Mouse (Mus musculus) lung, adult 2 months (tissue): ENCODE measurements around the gene Abcb8. TPM values are rescaled to one million over a fixed set of nuclear protein-coding genes. Genes with fewer than 3 reads are reported as not detected.

Experiments used
- DNase-seq: peaks from one replicate; pipeline ENCODE4 v3.0.0; 2022
- H3K4me1 ChIP-seq: fragments of 200-500 bp; 2 replicates; pipeline ENCODE4 v1.6.1; 2011; ENCODE audit warnings: low read length; ENCODE audit not compliant: control insufficient read depth, insufficient read depth
- H3K4me3 ChIP-seq: fragments of 200-500 bp; replicated peaks from 2 replicates; pipeline ENCODE3; 2011; ENCODE audit warnings: low read depth, mild to moderate bottlenecking, control low read depth, low read length; ENCODE audit errors: extremely low read depth
- CTCF ChIP-seq: fragments of 200-500 bp; IDR thresholded peaks from 2 replicates; pipeline ENCODE4 v1.5.1; 2011; ENCODE audit warnings: mild to moderate bottlenecking, low read length, control low read depth; ENCODE audit not compliant: insufficient read depth
- POLR2A ChIP-seq: fragments of 200-500 bp; IDR thresholded peaks from 2 replicates; pipeline ENCODE4 v1.6.1; 2011; ENCODE audit warnings: low read depth, mild to moderate bottlenecking, control low read depth, low read length, borderline replicate concordance; ENCODE audit errors: extremely low read depth
- WGBS: fragments of 180-500 bp; shearing (Covaris S2); methylation state at CpG from one replicate; pipeline ENCODE4 v1.1.7; 2018; 5-methylcytosine and 5-hydroxymethylcytosine counted together
- polyA plus RNA-seq: library from polyadenylated mRNA; depleted of rRNA; stranded (reverse); fragments of >200 nt; gene quantifications from 2 replicates; pipeline ENCODE4 v1.2.3, GENCODE M21; 2012

Abcb8 gene
- polyA plus RNA-seq, 1 experiment: 38.5 TPM

DNA sequence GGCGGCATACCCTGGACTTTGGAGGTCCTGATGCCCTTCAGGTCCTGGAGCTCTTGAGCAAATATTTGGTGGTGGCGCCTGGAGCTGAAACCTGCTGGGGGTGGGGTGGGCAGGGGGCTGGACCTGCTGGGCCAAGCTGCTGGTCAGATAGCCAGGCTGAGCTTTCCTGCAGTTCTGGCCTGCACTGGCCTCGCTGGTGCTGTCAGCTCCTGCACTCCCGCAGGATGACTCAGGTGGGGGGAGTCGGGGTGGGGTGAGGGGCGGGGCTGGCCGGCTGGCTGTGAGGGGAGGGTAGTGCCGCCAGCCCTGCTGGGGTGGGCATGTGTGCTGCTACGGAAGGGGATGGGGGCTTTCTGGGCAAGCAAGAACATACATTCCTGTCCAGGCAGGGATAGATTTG is 35.1 kb downstream of the Abcb8 start:
- DNase-seq: no peak
- Histone ChIP-seq H3K4me1 (peaks cover 12% of the 10 kb centered on the region), H3K4me3 (no peak overlapping the region)
- TF ChIP-seq POLR2A (no peak), CTCF (no peak)
- WGBS: 50% methylated on average over 9 of the region's 9 CpGs

DNA sequence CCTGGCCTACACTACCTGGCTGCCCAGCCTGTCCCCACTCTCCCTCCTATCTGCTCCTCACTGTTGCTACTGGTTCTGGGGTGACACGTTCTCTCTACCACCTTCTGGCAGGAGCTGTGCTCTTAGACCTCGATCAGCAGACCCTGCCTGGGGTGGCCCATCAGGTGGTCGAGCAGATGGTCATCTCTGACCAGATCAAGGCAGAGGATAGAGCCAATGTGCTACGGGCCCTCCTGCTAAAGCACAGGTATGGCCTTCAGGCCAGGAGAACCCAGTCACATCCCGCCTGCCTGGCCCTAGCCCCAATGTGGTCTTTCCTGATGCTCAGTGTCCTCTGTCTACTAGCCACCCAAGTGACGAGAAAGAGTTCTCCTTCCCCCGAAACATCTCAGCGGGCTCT is 40.5 kb downstream of the Abcb8 start:
- H3K4me1 ChIP-seq: no peaks in the 10 kb centered on the region
- DNase-seq: no peak
- TF ChIP-seq POLR2A (no peak), CTCF (no peak)
- no peak overlapping the region for H3K4me3 ChIP-seq
- 93% methylated on average over 8 of the region's 8 CpGs for WGBS

DNA sequence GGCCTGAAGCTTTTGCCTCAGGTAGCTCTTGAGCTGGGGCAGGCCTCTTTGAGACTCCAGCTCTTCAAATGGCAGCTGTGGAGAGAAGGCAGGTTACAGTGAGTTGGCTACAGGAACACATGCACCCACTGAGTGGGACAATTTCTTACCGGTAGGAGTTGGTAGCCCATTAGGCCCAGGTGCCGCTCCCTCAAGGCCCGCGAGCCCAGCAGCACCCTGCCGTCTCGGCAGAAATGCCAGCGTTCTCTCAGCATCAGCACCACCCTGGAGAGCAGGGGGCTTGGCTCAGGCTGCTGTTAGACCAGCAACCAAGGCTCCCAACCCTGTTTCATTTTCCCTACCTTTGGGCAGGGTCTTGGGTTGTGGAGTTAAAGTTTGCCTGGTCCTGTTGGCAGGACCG is 47.7 kb downstream of the Abcb8 start:
- peaks cover 4% of the 10 kb centered on the region; the same call in 1 of the 2 replicates for H3K4me1 ChIP-seq
- WGBS: 89% methylated on average over 8 of the region's 8 CpGs
- TF ChIP-seq CTCF (no peak), POLR2A (no peak)
- H3K4me3 ChIP-seq: no peak overlapping the region
- DNase-seq: no peak

DNA sequence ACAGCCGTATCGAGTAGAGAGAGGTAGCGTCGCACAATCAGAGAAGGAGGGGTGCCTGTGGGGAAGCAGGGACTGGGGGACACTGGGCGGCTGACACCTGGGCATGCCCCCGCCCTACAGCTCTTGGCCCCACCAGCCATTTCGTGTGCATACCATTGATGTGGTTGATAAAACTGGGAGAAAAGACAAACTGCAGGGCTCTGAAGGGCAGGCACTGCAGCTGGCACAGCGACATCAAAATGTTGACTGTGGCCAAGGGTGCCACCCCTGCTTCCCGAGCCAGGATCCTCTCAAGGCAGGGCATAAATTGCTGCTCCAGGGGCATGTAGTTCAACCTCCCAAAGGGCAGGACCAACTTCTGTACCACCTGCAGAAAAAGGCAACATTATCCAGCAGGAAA is 48.6 kb downstream of the Abcb8 start:
- Histone ChIP-seq H3K4me1 (peaks cover 4% of the 10 kb centered on the region; the same call in 1 of the 2 replicates), H3K4me3 (no peak overlapping the region)
- TF ChIP-seq POLR2A: no peak
- 74% methylated on average over 9 of the region's 9 CpGs for WGBS
- no peak for DNase-seq

DNA sequence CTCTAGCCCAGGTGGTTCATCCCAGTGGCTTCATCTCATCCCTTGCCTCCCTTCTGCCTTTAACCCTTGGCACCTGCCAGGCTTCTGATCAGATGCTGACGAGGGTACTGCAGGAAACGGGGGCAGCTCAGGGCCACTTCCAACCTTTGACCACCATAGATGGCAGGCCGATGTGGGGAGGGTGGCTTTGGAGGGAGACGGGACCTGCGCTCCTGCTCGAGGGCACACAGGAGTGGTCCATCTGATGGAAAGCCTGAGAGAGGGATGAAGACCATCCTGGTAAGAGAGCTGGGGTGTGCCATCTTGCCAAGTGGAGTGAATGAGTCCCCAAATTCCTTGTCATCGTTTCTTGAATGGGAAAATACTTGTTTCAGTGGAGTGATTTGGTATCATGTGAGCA is 49.7 kb downstream of the Abcb8 start:
- no peak for DNase-seq
- Histone ChIP-seq H3K4me3 (no peak overlapping the region), H3K4me1 (peaks cover 8% of the 10 kb centered on the region)
- TF ChIP-seq CTCF: no peak
- no peak for TF ChIP-seq POLR2A
- 89% methylated on average over 7 of the region's 7 CpGs for WGBS

DNA sequence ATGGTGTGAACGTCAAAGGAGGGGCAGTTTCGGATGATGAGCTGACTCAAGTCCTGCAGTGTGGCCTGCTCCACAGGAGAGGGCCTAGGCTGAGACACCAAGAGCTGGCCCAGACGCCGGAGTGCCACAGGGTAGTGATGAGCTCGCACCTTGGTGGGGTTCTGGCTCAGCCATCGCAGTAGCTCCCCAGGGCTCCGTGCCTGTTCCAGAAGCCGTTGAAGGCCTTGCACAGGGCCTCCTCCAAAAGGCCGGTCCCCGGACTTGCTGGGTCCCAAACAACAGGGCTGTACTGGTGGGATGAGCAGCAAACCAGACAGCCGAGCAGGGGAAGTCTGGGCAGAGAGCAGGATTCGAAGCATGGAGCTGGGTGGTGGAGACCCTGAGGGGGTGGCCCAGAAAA is 50.5 kb downstream of the Abcb8 start:
- TF ChIP-seq POLR2A (no peak), CTCF (no peak)
- 83% methylated on average over 12 of the region's 12 CpGs for WGBS
- Histone ChIP-seq H3K4me3 (no peak overlapping the region), H3K4me1 (peaks cover 8% of the 10 kb centered on the region)
- no peak for DNase-seq

DNA sequence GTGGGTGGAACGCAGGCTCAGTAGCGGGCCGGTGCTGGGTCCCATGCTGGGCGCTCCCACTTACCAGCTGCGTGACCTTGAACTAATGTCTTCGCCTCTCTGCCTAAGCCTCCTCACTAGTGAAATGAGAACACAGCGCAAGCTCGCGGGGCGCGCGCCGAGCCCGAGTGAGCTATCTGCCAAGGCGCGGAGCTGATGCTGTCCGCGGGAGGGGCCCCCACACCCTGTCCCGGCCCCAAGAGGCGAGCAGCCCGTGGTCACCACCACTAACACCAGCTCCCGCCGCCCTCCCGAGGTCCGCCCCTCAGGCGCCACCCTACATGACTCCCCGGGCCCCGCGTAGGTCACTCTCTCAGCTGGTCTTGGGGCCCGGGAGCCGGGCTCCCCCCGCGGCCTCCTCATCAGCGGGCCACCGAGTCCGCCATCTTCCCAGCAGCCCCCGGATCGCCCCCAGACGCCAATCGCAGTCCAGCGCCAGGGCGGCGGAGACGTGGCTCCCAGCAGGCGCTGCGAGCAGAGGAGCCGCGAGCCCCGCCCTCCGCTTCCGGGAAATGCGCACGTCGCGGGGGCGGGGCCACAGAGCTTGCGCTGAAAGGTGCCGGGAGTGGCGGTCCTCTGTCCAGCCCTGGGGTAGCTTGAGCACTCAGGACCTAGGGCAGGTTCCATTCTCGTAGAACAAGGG is 51.4 kb downstream of the Abcb8 start, which contains the start of gene Fastk:
Gene Fastk, minus strand, starts transcription at position 542 of the 682 bp plus-strand sequence.
- peaks cover 8% of the 10 kb centered on the region for H3K4me1 ChIP-seq
- WGBS: 1% methylated on average over 60 of the region's 60 CpGs
- peak; percentile 90 for DNase-seq
- peak within 1 kb of the TSS; percentile 92 for H3K4me3 ChIP-seq
- TF ChIP-seq CTCF (no peak), POLR2A (peak; percentile 76)

DNA sequence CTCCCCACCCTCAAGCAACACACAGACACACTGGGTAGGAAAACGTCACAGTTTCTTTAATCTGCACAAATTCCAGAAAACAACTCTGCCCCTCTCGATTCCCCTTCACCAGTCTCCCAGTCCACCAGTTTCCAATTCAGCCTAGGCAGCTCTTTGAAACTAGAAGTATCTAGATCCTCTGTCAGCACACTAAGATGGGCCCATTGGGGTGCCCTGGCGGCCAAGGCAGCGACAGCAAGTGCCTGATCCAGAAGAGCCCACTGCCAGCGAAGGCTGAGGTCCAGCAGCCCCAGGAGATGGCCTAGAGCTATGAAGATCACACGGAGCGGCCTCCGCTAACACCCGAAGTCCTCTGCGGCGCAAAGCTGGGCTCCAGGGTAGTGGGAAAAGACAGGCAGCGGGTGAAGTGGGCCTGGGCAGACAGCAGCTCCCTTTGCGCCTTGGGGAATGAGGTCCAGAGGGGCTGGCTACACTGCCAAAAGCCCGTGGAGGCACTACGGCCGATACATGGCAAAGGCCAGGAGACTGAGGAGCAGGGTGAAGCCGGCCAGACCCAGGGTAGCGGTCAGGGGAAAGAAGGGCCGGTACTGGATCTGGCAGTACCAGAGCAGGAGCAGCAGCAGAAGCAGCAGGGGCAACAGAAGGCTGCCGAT is 52.1 kb downstream of the Abcb8 start:
- Histone ChIP-seq H3K4me1 (peaks cover 8% of the 10 kb centered on the region), H3K4me3 (peak overlapping the region; percentile 53)
- 54% methylated on average over 20 of the region's 20 CpGs for WGBS
- DNase-seq: no peak
- TF ChIP-seq POLR2A (no peak), CTCF (no peak)

DNA sequence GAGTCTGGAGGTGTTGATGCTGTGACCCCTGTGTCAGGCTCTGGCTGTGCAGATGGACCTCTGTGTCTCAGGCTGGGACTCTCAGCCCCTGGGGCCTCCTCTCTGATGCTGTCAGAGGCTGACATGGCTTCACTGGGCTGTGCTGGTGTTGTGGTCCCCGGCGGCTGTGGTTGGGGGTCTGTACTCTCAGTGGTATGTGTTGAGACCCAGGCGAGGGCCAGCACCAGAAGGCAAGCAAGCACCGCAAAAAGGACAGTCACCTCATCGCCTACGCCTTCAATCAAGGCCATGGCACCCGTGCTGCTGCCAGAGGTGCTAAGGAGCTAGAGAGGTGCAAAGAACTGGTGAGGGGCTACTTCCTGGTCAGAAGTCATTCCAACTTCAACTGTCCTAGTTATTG is 53.2 kb downstream of the Abcb8 start:
- Histone ChIP-seq H3K4me3 (no peak overlapping the region), H3K4me1 (peaks cover 8% of the 10 kb centered on the region)
- DNase-seq: no peak
- TF ChIP-seq CTCF (no peak), POLR2A (no peak)
- 89% methylated on average over 7 of the region's 7 CpGs for WGBS
